Mouse (Mus musculus) activated CD4-positive, CD25-positive, alpha-beta regulatory T cell (primary cell): ENCODE data around the gene Fads1. TPM values are rescaled to one million over a fixed set of nuclear protein-coding genes. Genes with fewer than 3 reads are reported as not detected.

Experiments used
- polyA plus RNA-seq, 2 experiments: library from polyadenylated mRNA; unstranded; fragments of 100-300 nt; shearing (Covaris generic); gene quantifications; one replicate each; pipeline ENCODE4 v1.2.1; 2017

Gene Fads1
- polyA plus RNA-seq: 1 to 10 TPM; 4.6 to 7.1 TPM

DNA sequence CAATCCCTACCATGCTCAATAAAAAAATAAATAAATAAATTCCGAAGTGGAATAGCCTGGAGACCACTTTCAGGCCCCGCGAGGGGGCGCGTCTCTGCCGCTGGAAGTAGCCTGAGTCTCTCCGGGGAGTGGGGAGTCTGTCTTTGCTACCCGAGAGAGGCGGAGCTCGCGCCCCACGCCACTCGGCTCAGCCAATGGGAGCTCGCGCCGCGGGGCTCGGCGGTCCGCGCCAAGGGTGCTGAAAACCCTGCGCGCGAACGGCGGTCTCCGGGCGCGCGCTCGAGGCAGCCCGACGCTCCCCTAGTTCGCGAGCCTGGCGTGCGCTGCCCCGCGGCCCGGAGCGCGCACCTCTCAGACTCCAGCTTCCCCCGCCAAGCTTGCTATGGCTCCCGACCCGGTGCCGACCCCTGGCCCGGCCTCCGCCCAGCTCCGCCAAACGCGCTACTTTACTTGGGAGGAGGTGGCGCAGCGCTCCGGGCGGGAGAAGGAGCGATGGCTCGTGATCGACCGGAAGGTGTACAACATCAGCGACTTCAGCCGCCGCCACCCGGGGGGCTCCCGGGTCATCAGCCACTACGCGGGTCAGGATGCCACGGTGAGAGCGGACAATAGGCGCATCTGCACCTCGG is at the start of gene Fads1:
Fads1 (plus strand) TSS at position 219 of the 629 bp plus-strand sequence.

DNA sequence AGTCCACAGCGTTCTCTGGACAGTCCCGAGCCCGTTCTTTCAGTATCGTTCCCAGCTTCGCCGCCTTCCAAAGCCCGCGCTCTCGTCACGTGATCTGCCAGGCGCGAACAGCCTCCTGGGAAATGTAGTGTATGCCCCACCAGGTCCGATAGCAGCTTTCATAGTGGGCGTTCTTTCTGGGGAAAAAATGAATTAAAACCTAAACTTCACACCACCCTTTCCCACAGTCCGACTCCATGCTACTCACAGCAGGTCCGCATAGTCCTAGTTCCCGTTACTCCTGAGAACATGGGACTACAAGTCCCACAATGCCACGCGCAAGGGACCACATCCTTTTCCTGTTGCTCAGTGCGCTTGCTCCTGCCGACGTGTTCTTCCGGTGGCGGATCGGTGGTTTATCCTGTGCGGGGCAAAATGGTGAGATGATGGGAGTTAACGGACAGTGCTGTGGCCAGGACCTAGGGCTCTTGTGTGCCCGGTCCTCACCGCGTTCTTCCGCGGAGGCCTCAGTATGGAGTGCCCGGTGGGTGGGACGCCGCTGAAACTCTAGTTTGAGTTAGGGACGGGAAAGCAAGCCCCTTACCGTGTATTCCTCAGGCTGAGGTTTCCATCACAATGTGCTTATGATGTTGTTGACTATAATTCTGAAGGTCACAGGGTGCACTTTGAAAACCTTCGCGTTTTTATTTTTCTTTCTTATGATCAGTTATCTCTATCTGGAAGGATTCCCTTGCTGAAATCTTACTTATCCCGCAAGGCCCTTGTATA is 21.3 kb downstream of the Fads1 start, which contains the start of the genes Tmem258 and Fen1:
Tmem258 (plus strand) TSS at position 167 of the 768 bp plus-strand sequence.
Fen1 (minus strand) TSS at position 322 of the 768 bp plus-strand sequence.

DNA sequence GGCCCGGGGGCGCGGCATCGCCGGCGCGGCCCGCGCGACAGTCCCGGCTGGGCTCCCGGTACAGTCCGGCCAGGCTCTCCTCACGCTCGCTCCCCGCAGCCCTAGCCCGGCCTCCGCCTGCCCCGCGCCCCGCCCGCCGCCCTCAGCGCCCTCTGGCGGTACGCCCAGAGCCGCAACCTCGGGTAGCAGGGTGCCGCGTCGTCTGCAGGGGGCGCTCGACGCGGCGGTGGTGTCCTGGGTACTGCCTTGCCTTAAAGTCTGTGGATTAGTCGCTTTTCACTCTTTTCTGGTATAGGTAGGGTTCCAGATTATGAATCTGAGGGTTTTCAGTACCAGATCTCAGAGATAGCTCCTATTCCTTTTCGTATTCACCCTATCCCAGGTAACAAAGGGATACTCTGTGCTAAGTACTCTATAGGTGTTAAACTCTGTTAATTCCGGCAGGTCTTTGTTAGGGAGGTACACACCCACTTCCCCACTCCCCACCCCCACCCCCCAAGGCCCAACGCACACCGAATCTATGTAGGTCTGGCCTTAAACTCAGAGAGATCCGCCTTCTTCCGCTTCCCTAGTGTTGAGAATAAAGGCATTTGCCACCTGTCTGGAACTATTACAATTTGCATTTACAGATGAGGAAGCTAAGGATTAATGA is 58.1 kb downstream of the Fads1 start, which contains the start of gene Myrf:
Myrf (minus strand) TSS at position 95 of the 652 bp plus-strand sequence.

Other genes with a start within 250 kb of the Fads1 start
- gene Fth1, start 202.3 kb upstream of the Fads1 start, polyA plus RNA-seq: 1,000 to 10,000 TPM; 1,893 to 2,017 TPM
- not detected for gene Best1, start 181.3 kb upstream of the Fads1 start, polyA plus RNA-seq
- gene Rab3il1, start 181.2 kb upstream of the Fads1 start, polyA plus RNA-seq: 1 to 10 TPM; 1.3 to 2.2 TPM
- under 1 TPM in 1 of 2 experiments, not detected in 1; 0.14 TPM for gene Fads3, start 141.3 kb upstream of the Fads1 start, polyA plus RNA-seq
- under 1 TPM; 0.07 to 0.31 TPM for gene Fads2, start 81.1 kb upstream of the Fads1 start, polyA plus RNA-seq
- 100 to 1,000 TPM; 330 to 343 TPM for gene Tmem258, start 21.1 kb downstream of the Fads1 start, polyA plus RNA-seq
- gene Fen1, start 21.3 kb downstream of the Fads1 start, polyA plus RNA-seq: 10 to 100 TPM; 41.2 to 58.2 TPM
- gene Myrf, start 57.9 kb downstream of the Fads1 start, polyA plus RNA-seq: under 1 TPM; 0.06 to 0.27 TPM
- under 1 TPM; 0.14 to 0.18 TPM for gene Dagla, start 122.0 kb downstream of the Fads1 start, polyA plus RNA-seq
- under 1 TPM in 1 of 2 experiments, not detected in 1; 0.17 TPM for gene Syt7, start 206.2 kb downstream of the Fads1 start, polyA plus RNA-seq